Mouse (Mus musculus): ENCODE data around the gene Tctex1d1. TPM values are rescaled to one million over a fixed set of nuclear protein-coding genes. Genes with fewer than 3 reads are reported as not detected.

Gene Tctex1d1
- polyA plus RNA-seq, 1 experiment from 2014 or later = 1.1 TPM

DNA sequence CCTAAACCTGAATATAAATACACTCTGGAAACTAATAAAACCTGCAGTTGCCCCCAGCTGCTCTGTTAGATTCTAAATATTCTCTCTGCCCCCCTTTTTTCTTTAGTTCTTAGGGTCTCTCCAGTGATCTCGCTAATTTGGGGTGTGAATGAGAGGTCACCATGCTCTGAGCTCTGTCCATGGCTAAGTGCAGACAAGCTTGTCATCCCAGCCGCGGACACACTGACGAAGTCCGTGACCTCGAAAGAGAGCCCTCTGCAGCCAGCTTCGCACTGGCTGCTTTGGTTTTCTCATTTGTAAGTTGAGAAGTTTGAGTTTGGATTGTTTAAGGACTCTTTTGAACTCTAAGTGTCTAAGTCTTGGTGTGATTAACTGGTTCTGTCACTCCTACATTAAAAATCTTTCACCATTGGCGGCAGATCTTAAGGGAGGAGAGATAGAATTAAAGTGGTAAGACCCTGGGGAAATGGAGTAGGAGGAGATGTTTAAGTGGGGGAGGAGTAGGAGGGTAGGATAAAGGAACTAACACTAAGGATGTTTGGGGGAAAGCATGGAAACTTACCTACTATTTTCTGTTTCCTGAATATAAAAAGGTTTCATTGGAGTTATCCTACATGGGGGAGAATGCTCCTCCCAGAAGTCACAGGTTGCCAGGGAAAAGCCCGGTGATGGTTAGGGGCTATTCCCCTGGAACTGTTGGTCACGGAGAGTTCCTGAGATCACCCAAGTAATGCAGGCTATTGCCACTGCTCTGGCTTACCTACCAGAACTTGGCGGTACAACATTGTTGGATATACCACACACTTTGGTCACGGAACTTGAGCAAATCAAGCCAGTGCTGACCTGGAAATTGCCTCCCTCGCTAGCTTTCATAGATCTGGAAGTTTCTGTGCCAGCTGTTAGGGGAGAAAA lies 50.0 kb downstream of the Tctex1d1 start:
- Histone ChIP-seq H3K9me3 (no peaks in the 10 kb centered on the region), H3K9ac (replicated peaks) (no peak overlapping the region), H3K4me2 (replicated peaks) (no peak overlapping the region), H3K4me1 (no peaks in the 10 kb centered on the region), H3K4me3 (no peak overlapping the region), H3K27ac (replicated peaks) (no peak overlapping the region), H3K36me3 (no peaks in the 10 kb centered on the region), H3K27me3 (no peaks in the 10 kb centered on the region)
- no peak for ATAC-seq (replicated peaks)
- 77% methylated on average over 13 of the region's 13 CpGs for WGBS

DNA sequence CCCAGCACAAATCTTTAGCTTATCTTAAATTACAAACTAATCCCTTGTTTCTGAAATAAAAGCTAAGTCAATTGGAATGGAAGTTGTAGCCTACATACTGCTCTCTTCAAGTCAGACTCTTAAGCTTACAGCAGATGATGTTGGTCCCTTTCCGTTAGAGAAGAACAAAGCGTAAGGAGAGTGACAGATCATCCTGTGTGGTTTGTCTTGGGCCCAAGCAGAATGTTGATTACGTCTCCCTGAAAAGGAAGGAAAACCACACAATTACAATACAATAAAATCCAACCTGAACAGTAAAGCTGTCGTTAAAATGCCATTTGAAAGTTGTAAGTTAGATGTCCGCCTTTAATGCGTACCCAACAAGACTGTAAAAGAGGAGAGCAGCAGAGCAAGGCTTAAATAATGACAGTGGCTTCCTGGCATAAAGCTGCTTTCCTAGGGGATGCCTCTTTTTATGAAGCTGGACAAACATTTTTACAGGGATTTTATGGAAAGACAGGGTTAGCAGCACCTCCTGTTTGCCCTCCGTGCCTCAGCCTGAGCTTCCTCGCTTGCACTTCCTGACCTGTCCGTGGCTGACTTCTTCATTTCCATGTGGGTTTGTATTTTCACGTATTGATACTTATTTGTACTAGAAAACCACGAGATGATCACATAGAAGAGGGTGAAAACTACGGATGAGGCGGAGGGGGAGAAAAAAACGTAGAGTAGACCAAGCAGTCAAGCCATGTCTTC lies 60.9 kb downstream of the Tctex1d1 start:
- WGBS = 81% methylated on average over 14 of the region's 14 CpGs
- H3K27ac ChIP-seq (replicated peaks) = no peak overlapping the region
- H3K4me3 ChIP-seq = no peak overlapping the region
- no peak for ATAC-seq (replicated peaks)
- H3K9ac ChIP-seq (replicated peaks) = no peak overlapping the region
- no peaks in the 10 kb centered on the region for H3K36me3 ChIP-seq
- no peaks in the 10 kb centered on the region for H3K9me3 ChIP-seq
- H3K4me2 ChIP-seq (replicated peaks) = no peak overlapping the region
- H3K27me3 ChIP-seq = no peaks in the 10 kb centered on the region
- no peaks in the 10 kb centered on the region for H3K4me1 ChIP-seq

DNA sequence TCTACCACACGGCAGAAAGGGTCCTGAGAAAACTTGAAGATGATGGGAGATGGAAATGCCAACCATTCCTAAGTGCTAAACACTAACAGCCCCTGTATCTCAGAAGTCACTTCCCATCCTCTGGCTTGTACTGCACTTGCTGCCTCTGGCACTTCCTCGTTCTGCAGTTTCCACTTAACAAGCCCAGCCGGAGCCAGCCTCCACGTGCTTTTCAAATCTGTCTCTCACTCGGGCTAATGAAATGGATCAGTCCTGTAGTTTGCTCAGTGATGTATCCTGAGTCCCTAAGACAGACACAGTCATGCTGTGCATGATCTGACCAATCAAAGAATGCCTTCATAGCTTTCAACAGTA lies 61.4 kb downstream of the Tctex1d1 start:
- no peak for ATAC-seq (replicated peaks)
- H3K9ac ChIP-seq (replicated peaks) = no peak overlapping the region
- no peak overlapping the region for H3K4me2 ChIP-seq (replicated peaks)
- H3K36me3 ChIP-seq = no peaks in the 10 kb centered on the region
- H3K27me3 ChIP-seq = no peaks in the 10 kb centered on the region
- H3K27ac ChIP-seq (replicated peaks) = no peak overlapping the region
- no peaks in the 10 kb centered on the region for H3K9me3 ChIP-seq
- no peak overlapping the region for H3K4me3 ChIP-seq
- H3K4me1 ChIP-seq = no peaks in the 10 kb centered on the region
- 76% methylated on average over 5 of the region's 5 CpGs for WGBS

DNA sequence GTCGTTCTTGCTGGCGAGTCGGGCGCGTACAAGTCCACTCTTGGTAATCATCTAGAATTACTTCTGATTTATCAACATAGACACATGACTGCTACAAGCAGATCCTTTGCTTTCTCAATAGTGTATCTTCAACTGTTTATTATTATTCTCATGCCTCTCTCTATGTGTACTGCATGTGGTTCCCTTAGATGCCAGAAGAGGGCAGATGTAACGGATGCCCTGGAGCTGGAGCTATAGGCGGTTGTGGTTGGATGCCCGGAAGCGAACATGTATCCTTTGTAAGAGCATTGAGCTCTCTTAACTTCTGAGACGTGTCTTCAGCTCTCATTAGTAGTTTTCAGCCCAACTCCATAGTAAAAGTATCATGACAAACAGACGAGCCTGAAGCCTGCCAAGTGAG lies 64.6 kb downstream of the Tctex1d1 start:
- no peaks in the 10 kb centered on the region for H3K36me3 ChIP-seq
- no peaks in the 10 kb centered on the region for H3K9me3 ChIP-seq
- no peaks in the 10 kb centered on the region for H3K27me3 ChIP-seq
- H3K4me2 ChIP-seq (replicated peaks) = no peak overlapping the region
- H3K4me3 ChIP-seq = no peak overlapping the region
- no peak overlapping the region for H3K9ac ChIP-seq (replicated peaks)
- no peak overlapping the region for H3K27ac ChIP-seq (replicated peaks)
- no peaks in the 10 kb centered on the region for H3K4me1 ChIP-seq
- no peak for ATAC-seq (replicated peaks)
- 92% methylated on average over 11 of the region's 11 CpGs for WGBS

DNA sequence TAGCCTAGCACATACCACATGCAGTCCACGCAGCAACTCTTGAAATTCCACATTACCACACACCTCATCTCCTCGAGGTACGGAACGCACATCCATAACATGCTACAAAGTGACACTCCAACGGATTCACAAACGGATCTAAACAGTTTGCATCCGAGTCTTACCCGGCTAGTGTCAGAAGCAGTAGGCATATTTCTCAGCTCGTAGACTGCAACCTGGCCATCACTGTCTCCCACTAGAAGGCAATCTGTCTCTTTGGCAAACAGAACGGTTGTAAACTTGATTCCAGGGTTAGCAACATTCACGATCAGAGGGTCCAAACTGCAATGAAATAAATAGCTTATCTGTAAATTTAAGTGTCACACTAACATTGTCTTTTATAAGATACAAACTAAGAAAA lies 69.6 kb downstream of the Tctex1d1 start:
- ATAC-seq (replicated peaks) = no peak
- Histone ChIP-seq H3K27me3 (no peaks in the 10 kb centered on the region), H3K9ac (replicated peaks) (no peak overlapping the region), H3K36me3 (no peaks in the 10 kb centered on the region), H3K9me3 (0 out of 2 replicates have a peak, but pooled peaks cover 5% of the 10 kb centered on the region), H3K4me2 (replicated peaks) (no peak overlapping the region), H3K4me1 (no peaks in the 10 kb centered on the region), H3K4me3 (no peak overlapping the region), H3K27ac (replicated peaks) (no peak overlapping the region)
- WGBS = 81% methylated on average over 11 of the region's 11 CpGs

Other genes with a start within 250 kb of the Tctex1d1 start
- gene Sgip1, start 237.3 kb upstream of the Tctex1d1 start, polyA plus RNA-seq (2015; fragmentation: Nextera tagmentation; extraction: Ambion mirVana) = 52.7 and 57.3 TPM in 2 replicates
- gene Insl5, start 48.2 kb downstream of the Tctex1d1 start, polyA plus RNA-seq (2015; fragmentation: Nextera tagmentation; extraction: Ambion mirVana) = not detected in 2 replicates
- 36.4 and 38.0 TPM in 2 replicates for gene Mier1, start 135.8 kb downstream of the Tctex1d1 start, polyA plus RNA-seq (2015; fragmentation: Nextera tagmentation; extraction: Ambion mirVana)
- 4.0 and 5.8 TPM in 2 replicates for gene Wdr78, start 135.9 kb downstream of the Tctex1d1 start, polyA plus RNA-seq (2015; fragmentation: Nextera tagmentation; extraction: Ambion mirVana)
- 4.4 and 5.0 TPM in 2 replicates for gene Slc35d1, start 236.6 kb downstream of the Tctex1d1 start, polyA plus RNA-seq (2015; fragmentation: Nextera tagmentation; extraction: Ambion mirVana)

Data from forebrain, embryonic 15.5 days (tissue).